Mouse (Mus musculus): ENCODE measurements around the gene Kctd8. TPM values are rescaled to one million over a fixed set of nuclear protein-coding genes. Genes with fewer than 3 reads are reported as not detected.
A peak's percentile ranks its signal among the peaks of the same experiment; 100 is the strongest.
"Not testable (repeated sequence)": the region's sequence is repeated elsewhere in the genome, so short reads cannot be mapped to it uniquely, and the experiment has no call there.

Gene Kctd8
- total RNA-seq (2021): 0.36 TPM in 1 of 2 replicates, not detected in the other
- long read RNA-seq: 0 reads

DNA sequence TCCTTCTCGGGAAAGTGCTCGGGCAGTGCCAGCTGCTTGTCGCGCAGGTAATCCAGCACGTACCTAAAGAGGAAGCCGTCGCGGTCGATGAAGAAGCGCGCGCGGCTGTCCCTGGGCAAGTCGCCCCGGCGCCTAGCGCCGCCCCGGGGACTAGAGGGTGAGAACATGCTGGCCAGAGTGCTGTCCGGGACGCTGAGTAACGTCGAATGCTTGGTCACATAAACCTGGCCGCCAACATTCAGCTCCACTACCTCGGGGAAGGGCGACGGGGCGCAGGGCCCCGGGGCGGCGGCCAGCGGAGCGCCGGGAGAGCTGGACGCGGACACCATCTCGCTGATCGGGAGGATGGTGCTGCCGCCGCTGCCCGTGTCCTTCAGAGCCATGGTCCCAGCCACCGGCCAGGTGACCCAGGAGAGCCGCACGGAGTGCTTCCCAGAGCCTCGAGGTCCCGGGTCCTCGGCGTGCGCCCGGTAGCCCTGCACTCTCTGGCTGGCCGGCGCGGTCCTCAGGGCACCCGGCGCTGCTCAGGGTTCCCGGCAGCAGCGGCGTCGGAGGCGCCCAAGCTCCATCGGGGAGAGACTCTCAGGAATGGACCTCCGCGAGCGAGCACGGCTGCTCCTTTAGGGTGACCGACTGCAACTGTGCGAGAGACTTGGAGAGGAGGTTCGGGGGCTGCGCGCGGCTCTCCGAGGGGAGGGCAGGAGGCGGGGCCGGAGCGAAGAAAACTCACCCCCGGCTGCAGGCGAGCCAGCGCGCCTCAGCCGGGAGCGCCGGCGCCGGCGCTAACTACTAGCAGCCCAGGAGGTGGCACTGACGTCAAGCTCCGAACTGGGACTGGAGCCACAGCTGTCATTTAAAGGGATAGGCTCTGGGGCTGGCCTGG is at the start of gene Kctd8:
TSS of gene Kctd8 (minus strand) at position 761 of the 883 bp plus-strand sequence.
- peak; percentile 59 for DNase-seq

DNA sequence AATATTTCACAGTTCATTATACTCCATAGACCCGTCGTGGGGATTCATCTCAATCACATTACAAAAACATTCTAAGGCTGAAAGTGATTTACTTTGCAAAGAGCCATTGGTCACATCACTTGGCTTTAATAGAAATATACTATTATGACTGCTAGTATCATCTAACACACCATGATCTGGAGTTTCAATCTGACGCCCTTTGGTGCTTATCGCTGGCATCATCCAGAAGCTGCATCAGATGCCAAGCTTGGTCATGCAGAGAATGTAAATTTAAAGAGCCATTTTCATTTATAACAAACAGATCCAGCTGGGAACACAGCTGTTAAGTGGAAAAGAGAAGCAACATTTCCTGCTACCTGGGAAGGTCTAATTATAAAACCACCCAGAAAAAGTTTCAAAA is 37.6 kb upstream of the Kctd8 start:
- DNase-seq: no peak

DNA sequence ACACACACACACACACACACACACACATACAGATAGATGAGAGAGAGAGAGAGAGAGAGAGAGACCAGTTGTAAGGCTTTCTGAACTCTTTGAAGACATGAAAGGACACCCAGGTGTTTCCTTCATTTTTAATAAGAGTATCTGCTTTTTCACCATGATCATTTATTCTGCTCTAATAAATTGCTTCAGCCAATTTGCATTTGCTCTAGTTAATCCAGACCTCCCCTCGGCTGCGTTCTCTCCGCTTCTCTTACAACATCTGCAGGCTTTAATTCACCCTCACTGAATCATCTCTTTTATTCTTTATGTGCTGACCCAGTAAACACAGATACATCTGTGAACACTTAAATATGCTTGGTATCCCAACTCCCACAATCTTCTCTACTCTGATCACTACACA is 9.1 kb upstream of the Kctd8 start:
- DNase-seq: no peak

GRCm38 (mm10) chr5:69340102-69340918 is 1.2 kb downstream of the Kctd8 start:
- peak; percentile 34 for DNase-seq

DNA sequence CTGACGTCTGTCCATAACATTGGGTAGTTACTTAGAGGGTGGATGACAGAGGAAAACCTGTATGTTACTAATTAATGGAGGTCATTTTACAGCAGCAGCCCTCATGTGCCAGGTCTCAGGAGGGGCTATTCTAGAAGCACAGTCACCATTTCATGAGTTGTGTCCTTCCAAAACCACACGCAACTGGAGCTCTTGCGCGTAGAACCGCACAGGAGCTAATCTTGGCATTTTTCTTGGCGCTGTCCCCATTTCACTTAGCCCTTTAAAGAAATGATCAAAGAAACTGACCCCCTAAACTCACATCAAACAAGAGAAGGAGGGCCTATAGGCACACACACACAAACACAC is 1.9 kb downstream of the Kctd8 start:
- DNase-seq: no peak

GRCm38 (mm10) chr5:69338916-69339622 is 2.4 kb downstream of the Kctd8 start:
- no peak for DNase-seq

GRCm38 (mm10) chr5:69327561-69327960 is 13.9 kb downstream of the Kctd8 start:
- DNase-seq: no peak

DNA sequence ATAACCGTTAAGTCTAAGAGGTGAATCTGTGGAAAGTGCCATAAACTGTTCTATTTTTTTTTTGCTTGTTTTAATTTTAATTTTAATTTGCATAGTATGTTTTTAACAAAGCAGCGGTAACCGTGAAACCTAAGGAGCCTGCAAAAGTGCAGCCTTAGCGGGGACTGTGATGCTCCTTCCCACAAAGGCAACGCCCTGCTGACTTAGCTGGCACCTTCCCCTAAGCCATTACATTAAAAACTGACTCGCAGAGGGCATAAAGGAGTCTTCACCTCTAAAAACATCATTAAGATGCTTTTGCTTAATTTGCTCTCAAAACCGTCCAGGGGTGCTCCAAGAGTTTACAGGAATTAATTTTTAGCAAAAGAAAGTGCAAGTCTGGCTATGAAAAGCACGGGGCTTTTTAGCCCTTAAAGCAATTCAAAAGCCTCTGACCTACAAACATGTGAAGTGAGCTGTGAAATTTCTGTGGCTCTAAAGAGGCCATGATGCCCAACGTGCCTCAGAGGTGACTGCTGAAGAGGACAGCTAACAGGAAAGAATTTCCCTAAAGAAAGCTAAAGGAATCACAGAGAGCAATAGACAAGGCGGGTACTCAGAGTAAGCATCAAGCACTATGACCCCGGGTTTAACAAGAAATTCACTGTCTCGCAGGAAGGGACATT is 16.8 kb downstream of the Kctd8 start:
- DNase-seq: no peak

GRCm38 (mm10) chr5:69312611-69313010 is 28.9 kb downstream of the Kctd8 start:
- no peak for DNase-seq

DNA sequence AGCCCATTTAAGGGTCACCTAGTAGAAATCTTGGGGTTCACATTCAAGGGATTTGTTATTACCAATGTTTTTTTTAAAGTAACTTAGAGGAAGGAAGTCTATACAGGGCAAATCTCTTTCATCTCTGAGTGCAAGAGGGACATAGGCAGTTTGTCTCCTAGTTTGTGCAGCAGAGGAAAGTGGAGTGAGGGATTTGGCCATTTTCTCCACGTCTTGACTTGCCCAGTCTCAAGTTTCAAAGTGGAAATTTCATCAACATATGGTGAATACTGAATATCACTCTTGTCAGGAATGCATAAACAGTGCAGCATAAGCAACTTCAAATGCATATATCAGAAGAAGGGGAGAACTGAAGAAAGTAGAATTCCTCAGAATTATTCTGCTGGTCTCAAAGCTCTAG is 39.8 kb downstream of the Kctd8 start:
- no peak for DNase-seq

DNA sequence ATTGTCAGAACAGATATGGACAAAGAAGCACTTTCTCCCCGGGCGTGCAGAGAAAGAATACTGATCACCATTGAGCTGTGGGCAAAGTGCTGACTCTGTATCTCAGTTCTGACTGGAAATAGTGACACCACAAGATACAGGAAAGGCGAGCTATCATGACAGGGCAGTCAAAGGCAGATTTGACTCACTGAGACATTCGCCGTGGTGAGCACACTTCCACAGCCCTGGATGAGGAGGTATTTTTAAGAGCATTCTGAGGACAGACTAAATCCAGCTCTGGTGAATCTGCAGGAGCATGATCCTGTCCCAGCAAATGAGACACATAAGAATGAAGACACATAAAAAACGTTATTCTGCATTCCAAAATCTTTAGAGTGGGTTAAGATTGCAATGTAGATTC is 49.1 kb downstream of the Kctd8 start:
- DNase-seq: no peak

DNA sequence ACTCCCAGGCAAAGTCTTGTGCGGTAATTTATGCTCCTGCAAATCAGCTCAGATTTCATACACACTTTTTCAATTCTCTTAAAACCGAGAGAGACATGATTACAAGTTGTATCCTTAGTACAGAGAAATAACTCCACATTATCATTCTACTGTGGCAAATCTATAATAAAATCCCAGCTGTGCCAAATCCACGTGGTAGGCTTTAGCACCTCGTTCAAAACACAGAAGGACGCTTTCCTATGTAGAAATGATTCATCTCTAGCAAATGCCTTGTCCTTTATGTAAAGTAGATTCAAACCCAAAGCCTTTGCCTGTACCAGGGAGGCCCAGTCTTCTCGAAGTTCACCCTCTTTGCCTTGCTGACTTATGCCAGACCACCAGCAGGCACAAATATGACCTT is 57.1 kb downstream of the Kctd8 start:
- no peak for DNase-seq

DNA sequence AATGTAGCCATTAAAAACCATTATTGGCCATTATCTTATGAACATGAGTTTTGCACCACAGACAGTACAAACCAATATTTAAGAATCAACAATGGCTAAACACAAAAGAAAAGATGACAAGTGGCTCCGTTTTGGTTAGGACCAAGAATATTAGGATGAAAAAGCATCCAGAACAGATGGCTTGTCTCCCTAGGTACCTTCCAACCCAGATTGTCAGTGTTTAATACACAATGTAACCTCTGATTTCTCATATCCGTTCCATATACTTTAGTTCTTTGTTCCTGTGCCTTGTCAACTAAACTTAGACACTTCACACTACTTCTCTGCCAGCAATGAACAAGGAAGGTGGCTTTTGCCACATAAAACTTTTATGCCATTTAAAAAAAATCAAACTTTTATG is 89.1 kb downstream of the Kctd8 start:
- DNase-seq: no peak

DNA sequence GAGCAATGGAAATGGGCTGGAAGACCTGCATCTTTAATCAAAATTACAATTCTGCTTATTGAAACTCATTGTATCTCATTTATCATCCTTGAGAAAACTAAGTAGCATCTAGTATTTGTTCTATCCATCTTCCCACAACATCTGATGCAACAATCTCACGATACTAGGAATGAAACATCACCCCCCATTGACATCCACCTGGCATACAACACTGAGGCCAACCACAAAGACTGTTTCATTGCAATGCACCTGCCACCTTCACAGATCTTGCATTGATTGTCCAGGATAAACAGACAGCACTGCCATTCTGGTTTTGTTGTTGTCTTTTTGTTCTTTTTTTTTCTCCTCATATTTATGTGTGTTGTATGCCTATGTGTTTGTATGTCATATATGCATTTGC is 99.5 kb downstream of the Kctd8 start:
- no peak for DNase-seq

DNA sequence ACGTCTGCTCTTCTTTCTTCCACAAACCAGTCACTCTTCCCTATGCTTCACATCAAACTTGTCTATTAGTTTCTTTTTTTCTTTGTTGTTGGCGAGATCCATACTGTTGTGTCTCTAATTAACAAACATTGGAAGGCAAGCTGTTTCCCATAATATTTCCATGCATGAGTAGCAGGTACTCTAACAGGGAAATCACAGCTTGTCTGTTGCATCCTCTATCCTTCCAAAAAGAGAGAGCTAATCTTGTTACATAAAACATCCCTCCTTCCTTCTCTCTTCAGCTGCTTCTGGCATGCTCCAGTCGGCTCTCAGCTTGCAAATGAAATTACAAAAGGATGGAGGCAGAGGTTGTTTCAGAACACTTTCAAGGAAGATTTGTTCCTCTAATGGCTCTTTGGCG is 107.9 kb downstream of the Kctd8 start:
- DNase-seq: no peak

DNA sequence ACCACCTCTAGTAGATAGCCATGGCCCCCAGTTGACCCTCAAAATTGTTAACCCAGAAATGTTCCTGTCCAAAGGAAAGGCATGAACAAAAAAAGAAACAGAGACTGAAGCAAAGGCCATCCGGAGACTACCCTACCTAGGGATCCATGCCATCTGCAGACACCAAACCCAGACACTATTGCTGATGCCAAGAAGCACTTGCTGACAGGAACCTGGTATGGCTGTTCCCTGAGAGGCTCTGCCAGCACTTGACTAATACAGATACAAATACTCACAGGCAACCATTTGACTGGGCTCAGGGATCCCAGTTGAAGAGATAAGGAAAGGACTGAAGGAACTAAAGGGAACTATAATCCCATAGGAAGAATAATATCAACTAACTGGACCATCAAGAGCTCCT is 109.8 kb downstream of the Kctd8 start:
- not testable (repeated sequence) for DNase-seq

- DNase-seq: no peak
Measured at GRCm38 (mm10) chr5:69227147-69227546, 114.3 kb downstream of the Kctd8 start.

- no peak for DNase-seq
Measured at GRCm38 (mm10) chr5:69222608-69223007, 118.9 kb downstream of the Kctd8 start.

DNA sequence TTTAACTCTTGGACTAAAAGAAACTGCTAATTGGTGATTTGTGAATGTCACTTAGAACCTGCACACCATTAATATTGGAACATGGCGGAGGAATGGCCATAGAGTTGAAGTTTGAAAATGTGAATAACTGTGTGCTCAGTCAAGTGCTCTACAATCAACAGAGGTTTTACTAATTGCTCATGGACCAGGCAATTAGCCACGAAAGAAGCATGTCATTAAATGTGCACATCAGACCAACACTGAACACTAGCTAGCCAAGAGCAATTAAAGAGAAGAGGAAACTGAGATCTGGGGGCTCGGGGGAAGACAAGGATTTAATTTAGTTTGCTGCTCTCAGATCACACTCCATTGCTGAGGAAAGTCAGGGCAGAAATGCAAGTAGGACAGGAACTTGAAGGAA is 126.3 kb downstream of the Kctd8 start:
- DNase-seq: no peak

DNA sequence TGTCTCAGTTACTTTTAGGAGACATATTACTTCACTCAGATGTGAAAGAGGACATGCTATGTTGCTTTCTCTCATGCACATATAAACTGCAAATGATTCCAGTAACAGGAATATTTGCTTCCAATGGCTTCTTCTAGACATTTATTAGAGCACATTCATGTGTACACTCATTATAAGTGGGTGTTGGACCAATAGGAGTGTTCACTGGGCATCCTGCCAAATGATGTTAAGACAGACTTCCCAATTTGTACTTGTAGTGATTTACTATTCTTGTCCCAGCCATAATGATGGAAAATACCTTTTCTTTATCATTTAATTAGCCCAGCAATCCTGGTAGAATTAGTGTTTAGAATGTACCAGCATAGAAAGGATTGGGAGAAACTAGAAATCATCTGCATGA is 132.1 kb downstream of the Kctd8 start:
- DNase-seq: no peak

DNA sequence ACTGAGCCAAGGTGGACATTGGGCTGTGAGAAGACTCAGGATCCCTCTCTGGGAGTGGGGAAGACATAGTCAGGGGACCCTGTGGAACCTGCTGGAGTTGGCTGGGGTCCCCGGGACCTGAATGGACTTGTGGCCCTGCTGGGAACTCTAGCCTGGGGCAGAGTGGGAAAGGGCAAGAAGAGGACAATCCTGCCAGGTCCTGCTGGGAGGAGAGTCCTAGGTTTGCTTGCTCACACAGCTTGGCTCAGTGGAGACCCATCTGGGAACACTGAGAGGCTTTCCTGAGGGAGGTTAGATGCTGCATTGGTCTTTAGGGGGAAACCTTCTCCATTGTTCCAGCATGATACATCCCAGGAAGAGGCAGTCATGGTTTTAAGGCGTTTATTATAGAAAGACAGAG is 133.8 kb downstream of the Kctd8 start:
- no peak for DNase-seq

GRCm38 (mm10) chr5:69159897-69160509 is 181.5 kb downstream of the Kctd8 start:
- DNase-seq: no peak

Data from adrenal gland, postnatal 25 days (tissue).